Mouse (Mus musculus): ENCODE measurements around the gene Txndc5. TPM values are rescaled to one million over a fixed set of nuclear protein-coding genes. Genes with fewer than 3 reads are reported as not detected.

Gene Txndc5
- total RNA-seq (2021) = 10 to 100 TPM; 29.7 to 34.7 TPM
- 39.5 and 43.0 TPM in 2 replicates for polyA plus RNA-seq (2012; rRNA removed)
- long read RNA-seq, transcript Txndc5-201 (10 exons, 2,843 nt) = major isoform, 96 of 101 reads
- long read RNA-seq, partial matches to known transcripts = 3 of 101 reads
- long read RNA-seq, other reads (novel, unspliced or antisense) = 2 of 101 reads

- 53% methylated on average over 9 of the region's 9 CpGs for WGBS
- H3K9ac ChIP-seq (ENCODE audit: low read depth, low read length) = peak within 1 kb of the TSS; percentile 82
- no peak for TF ChIP-seq POLR2A (IDR thresholded peaks at IDR 0.05; ENCODE audit: insufficient read depth, low read depth, low read length)
- no peak for TF ChIP-seq CTCF (IDR thresholded peaks at IDR 0.05)
- no peak for TF ChIP-seq EP300 (IDR thresholded peaks at IDR 0.05; ENCODE audit: insufficient read depth, low read depth, low read length)
- no peak for DNase-seq
- H3K79me2 ChIP-seq (replicated peaks; ENCODE audit: control insufficient read depth, insufficient read depth, low read length) = no peaks in the 10 kb centered on the region
- H3K27me3 ChIP-seq (ENCODE audit: control insufficient read depth, insufficient read depth, low read length) = no peaks in the 10 kb centered on the region
- H3K4me1 ChIP-seq (ENCODE audit: control insufficient read depth, insufficient read depth, low read length) = peaks cover 4% of the 10 kb centered on the region
- peak within 1 kb of the TSS; percentile 91 for H3K27ac ChIP-seq
- peak within 1 kb of the TSS; percentile 98 for H3K4me3 ChIP-seq
- peaks cover 2% of the 10 kb centered on the region for H3K36me3 ChIP-seq (ENCODE audit: control insufficient read depth, insufficient read depth, low read length)
- intact Hi-C loops (cut with DNase I) = loop anchor here (2.0 to 5.0 kb wide), 2 partner anchors 52 to 181 kb away; partner anchors contain the start of gene Bmp6
Measured at GRCm38 (mm10) chr13:38528687-38529294, at the start of gene Txndc5. TSS of gene Txndc5 (minus strand) at chr13:38528824.

DNA sequence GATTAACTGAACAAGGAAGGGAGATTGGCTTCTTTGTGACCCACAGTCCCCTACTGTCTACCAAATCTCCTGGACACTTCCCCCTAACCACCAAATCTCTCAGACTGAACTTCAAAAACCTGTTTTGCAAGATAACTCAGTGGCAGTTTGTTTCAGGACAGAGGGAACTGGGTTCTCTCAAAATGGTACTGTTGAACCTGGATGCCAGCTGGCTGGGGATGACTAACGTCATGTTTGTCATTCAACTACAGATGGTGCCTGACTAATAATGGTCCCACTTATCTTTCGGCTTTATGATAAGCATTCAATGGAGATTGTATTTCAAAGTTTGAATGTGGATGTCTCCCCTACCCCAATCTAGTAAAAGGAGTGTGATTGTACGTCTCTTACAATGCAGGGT lies 46.0 kb upstream of the Txndc5 start:
- Histone ChIP-seq H3K4me1 (ENCODE audit: control insufficient read depth, insufficient read depth, low read length) (0 out of 2 replicates have a peak, but pooled peaks cover 1% of the 10 kb centered on the region), H3K79me2 (replicated peaks; ENCODE audit: control insufficient read depth, insufficient read depth, low read length) (no peaks in the 10 kb centered on the region), H3K27ac (no peak overlapping the region), H3K9ac (ENCODE audit: low read depth, low read length) (no peak overlapping the region), H3K27me3 (ENCODE audit: control insufficient read depth, insufficient read depth, low read length) (no peaks in the 10 kb centered on the region), H3K36me3 (ENCODE audit: control insufficient read depth, insufficient read depth, low read length) (no peaks in the 10 kb centered on the region), H3K4me3 (no peak overlapping the region)
- 51% methylated on average over 3 of the region's 3 CpGs for WGBS
- intact Hi-C loops (cut with DNase I) = no loop called here
- DNase-seq = no peak
- no peak for TF ChIP-seq EP300 (IDR thresholded peaks at IDR 0.05; ENCODE audit: insufficient read depth, low read depth, low read length)
- TF ChIP-seq CTCF (IDR thresholded peaks at IDR 0.05) = no peak
- TF ChIP-seq POLR2A (IDR thresholded peaks at IDR 0.05; ENCODE audit: insufficient read depth, low read depth, low read length) = no peak

- Histone ChIP-seq H3K4me3 (no peak overlapping the region), H3K79me2 (replicated peaks; ENCODE audit: control insufficient read depth, insufficient read depth, low read length) (no peaks in the 10 kb centered on the region), H3K36me3 (ENCODE audit: control insufficient read depth, insufficient read depth, low read length) (no peaks in the 10 kb centered on the region), H3K4me1 (ENCODE audit: control insufficient read depth, insufficient read depth, low read length) (0 out of 2 replicates have a peak, but pooled peaks cover 1% of the 10 kb centered on the region), H3K27me3 (ENCODE audit: control insufficient read depth, insufficient read depth, low read length) (no peaks in the 10 kb centered on the region), H3K9ac (ENCODE audit: low read depth, low read length) (no peak overlapping the region), H3K27ac (no peak overlapping the region)
- 92% methylated on average over 1 of the region's 1 CpGs for WGBS
- no peak for TF ChIP-seq CTCF (IDR thresholded peaks at IDR 0.05)
- no peak for TF ChIP-seq EP300 (IDR thresholded peaks at IDR 0.05; ENCODE audit: insufficient read depth, low read depth, low read length)
- no peak for TF ChIP-seq POLR2A (IDR thresholded peaks at IDR 0.05; ENCODE audit: insufficient read depth, low read depth, low read length)
- intact Hi-C loops (cut with DNase I) = no loop called here
- DNase-seq = no peak
Measured at GRCm38 (mm10) chr13:38573281-38573680, 44.7 kb upstream of the Txndc5 start.

DNA sequence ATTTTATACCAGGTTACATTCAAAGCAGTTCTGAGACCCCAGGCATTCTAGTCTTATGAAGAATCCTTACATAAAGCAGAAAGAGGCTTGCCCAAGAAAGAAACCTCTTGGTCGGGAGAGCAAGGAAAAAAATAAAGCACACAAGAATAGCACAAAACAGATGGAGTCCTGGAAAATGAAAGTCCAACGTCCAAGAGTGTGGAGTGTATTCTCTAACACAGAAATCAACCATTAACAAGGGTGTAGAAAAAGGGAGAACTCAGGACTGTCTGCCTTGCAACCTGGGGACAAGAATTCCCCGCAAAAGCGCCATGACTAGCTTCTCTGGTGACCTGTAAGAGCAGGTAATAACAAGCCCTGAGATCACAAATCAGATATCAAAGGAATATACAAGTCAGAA lies 36.6 kb upstream of the Txndc5 start:
- no peak for DNase-seq
- H3K27me3 ChIP-seq (ENCODE audit: control insufficient read depth, insufficient read depth, low read length) = no peaks in the 10 kb centered on the region
- TF ChIP-seq CTCF (IDR thresholded peaks at IDR 0.05) (no peak), EP300 (IDR thresholded peaks at IDR 0.05; ENCODE audit: insufficient read depth, low read depth, low read length) (no peak), POLR2A (IDR thresholded peaks at IDR 0.05; ENCODE audit: insufficient read depth, low read depth, low read length) (no peak)
- H3K79me2 ChIP-seq (replicated peaks; ENCODE audit: control insufficient read depth, insufficient read depth, low read length) = no peaks in the 10 kb centered on the region
- no peak overlapping the region for H3K4me3 ChIP-seq
- intact Hi-C loops (cut with DNase I) = no loop called here
- no peaks in the 10 kb centered on the region for H3K36me3 ChIP-seq (ENCODE audit: control insufficient read depth, insufficient read depth, low read length)
- H3K4me1 ChIP-seq (ENCODE audit: control insufficient read depth, insufficient read depth, low read length) = peaks cover 2% of the 10 kb centered on the region; the same call in 1 of the 2 replicates
- H3K27ac ChIP-seq = no peak overlapping the region
- WGBS = 77% methylated on average over 4 of the region's 4 CpGs
- H3K9ac ChIP-seq (ENCODE audit: low read depth, low read length) = no peak overlapping the region

DNA sequence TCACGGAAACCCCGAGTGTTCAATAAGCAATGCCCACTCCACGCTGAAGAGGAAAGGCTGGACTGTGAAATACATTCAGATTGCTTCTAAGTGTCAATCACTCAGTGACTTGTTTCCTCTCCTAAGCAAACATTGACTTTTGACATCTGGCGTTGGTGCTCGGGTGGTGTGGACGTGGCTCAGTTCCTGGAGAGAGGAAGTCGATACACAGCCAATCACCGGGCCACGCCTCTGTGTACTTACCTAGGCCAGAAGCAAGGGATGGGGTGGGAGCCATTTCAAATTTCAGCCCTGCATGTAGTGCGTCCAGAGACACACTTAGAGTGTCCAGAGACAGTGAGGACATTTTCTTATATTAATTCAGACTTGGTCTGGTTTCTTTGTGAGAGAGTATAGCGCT lies 26.0 kb upstream of the Txndc5 start:
- H3K4me1 ChIP-seq (ENCODE audit: control insufficient read depth, insufficient read depth, low read length) = no peaks in the 10 kb centered on the region
- no peaks in the 10 kb centered on the region for H3K27me3 ChIP-seq (ENCODE audit: control insufficient read depth, insufficient read depth, low read length)
- no peaks in the 10 kb centered on the region for H3K36me3 ChIP-seq (ENCODE audit: control insufficient read depth, insufficient read depth, low read length)
- 55% methylated on average over 11 of the region's 11 CpGs for WGBS
- H3K27ac ChIP-seq = no peak overlapping the region
- no peak overlapping the region for H3K4me3 ChIP-seq
- no peaks in the 10 kb centered on the region for H3K79me2 ChIP-seq (replicated peaks; ENCODE audit: control insufficient read depth, insufficient read depth, low read length)
- intact Hi-C loops (cut with DNase I) = no loop called here
- no peak overlapping the region for H3K9ac ChIP-seq (ENCODE audit: low read depth, low read length)
- DNase-seq = no peak
- TF ChIP-seq CTCF (IDR thresholded peaks at IDR 0.05) (no peak), EP300 (IDR thresholded peaks at IDR 0.05; ENCODE audit: insufficient read depth, low read depth, low read length) (no peak), POLR2A (IDR thresholded peaks at IDR 0.05; ENCODE audit: insufficient read depth, low read depth, low read length) (no peak)

- no peak for DNase-seq
- WGBS = 47% methylated on average over 3 of the region's 3 CpGs
- Histone ChIP-seq H3K36me3 (ENCODE audit: control insufficient read depth, insufficient read depth, low read length) (no peaks in the 10 kb centered on the region), H3K4me3 (no peak overlapping the region), H3K9ac (ENCODE audit: low read depth, low read length) (no peak overlapping the region), H3K4me1 (ENCODE audit: control insufficient read depth, insufficient read depth, low read length) (no peaks in the 10 kb centered on the region), H3K27me3 (ENCODE audit: control insufficient read depth, insufficient read depth, low read length) (no peaks in the 10 kb centered on the region), H3K27ac (no peak overlapping the region), H3K79me2 (replicated peaks; ENCODE audit: control insufficient read depth, insufficient read depth, low read length) (no peaks in the 10 kb centered on the region)
- intact Hi-C loops (cut with DNase I) = no loop called here
- no peak for TF ChIP-seq EP300 (IDR thresholded peaks at IDR 0.05; ENCODE audit: insufficient read depth, low read depth, low read length)
- TF ChIP-seq CTCF (IDR thresholded peaks at IDR 0.05) = no peak
- no peak for TF ChIP-seq POLR2A (IDR thresholded peaks at IDR 0.05; ENCODE audit: insufficient read depth, low read depth, low read length)
Measured at GRCm38 (mm10) chr13:38554210-38554609, 25.6 kb upstream of the Txndc5 start.

Measured in heart, adult 2 months (tissue).